15 mouse cellular contexts compared by ENCODE assay signal in the genomic region with DNA sequence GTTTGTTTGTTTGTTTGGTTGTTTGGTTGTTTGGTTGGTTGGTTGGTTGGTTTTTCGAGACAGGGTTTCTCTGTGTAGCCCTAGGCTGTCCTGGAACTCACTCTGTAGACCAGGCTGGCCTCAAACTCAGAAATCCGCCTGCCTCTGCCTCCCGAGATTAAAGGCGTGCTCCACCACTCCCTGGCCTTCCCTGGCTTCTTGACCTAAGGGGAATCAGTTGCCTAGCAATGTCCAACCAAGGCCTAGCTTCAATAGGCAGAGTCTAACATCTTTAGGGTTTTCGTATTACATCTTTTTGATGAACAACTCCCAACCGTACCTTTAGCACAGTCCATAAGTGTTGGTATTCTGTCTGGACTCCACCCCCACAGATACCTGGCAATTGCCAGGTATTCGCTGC. TPM values are rescaled to one million over a fixed set of nuclear protein-coding genes. Genes with fewer than 3 reads are reported as not detected.
DNase-seq lines count a peak whose midpoint lies in the region; ATAC-seq and TF ChIP-seq lines count a peak whose summit lies in the region.
"Not testable (repeated sequence)": the region's sequence is repeated elsewhere in the genome, so short reads cannot be mapped to it uniquely, and the experiment has no call there.
"Had no signal": no experiment of that assay in that cellular context is flagged by ENCODE, and none has a peak within 500 bp of the region (broad histone marks: within the 10 kb centered on the region; RNA-seq: fewer than 3 reads in every experiment).

No protein-coding gene starts in this region.

- H3K4me2 ChIP-seq in embryonic facial prominence, embryonic 11.5 days (ENCODE audit: low read depth, low read length) = peak overlapping the region; percentile 72; the same call in 1 of the 2 replicates
- peak overlapping the region; percentile 62 for H3K4me2 ChIP-seq in hindbrain, embryonic 13.5 days
- peak overlapping the region; percentile 68 for H3K4me2 ChIP-seq in kidney, embryonic 16.5 days (replicated peaks; ENCODE audit: low read depth, low read length)
- peak overlapping the region; percentile 81 for H3K4me2 ChIP-seq in liver, embryonic 15.5 days
- H3K4me2 ChIP-seq in midbrain, embryonic 15.5 days = peak overlapping the region; percentile 71
- peak overlapping the region; percentile 91 for H3K4me2 ChIP-seq in stomach, postnatal 0 days (replicated peaks; ENCODE audit: low read depth)

- peaks cover 15% of the 10 kb centered on the region for H3K4me1 ChIP-seq in E14TG2a.4 (replicated peaks; ENCODE audit: low read depth, low read length)
- not testable (repeated sequence) for H3K4me1 ChIP-seq in embryonic facial prominence, embryonic 11.5 days (ENCODE audit: control insufficient read depth, insufficient read depth, low read length); hindbrain, embryonic 13.5 days (replicated peaks); kidney, embryonic 16.5 days (ENCODE audit: insufficient read depth, low read length); midbrain, embryonic 15.5 days; stomach, postnatal 0 days (replicated peaks; ENCODE audit: control insufficient read depth, insufficient read depth)
- peaks cover 11% of the 10 kb centered on the region for H3K4me1 ChIP-seq in liver, embryonic 15.5 days (replicated peaks)

- ATAC-seq in embryonic facial prominence, embryonic 11.5 days (replicated peaks; ENCODE audit: insufficient number of reproducible peaks, low FRiP score, low TSS enrichment, low read depth) = peak; percentile 26; the same call in 1 of the 2 replicates
- peak; percentile 49 for ATAC-seq in hindbrain, embryonic 13.5 days (ENCODE audit: low FRiP score)
- ATAC-seq in kidney, embryonic 16.5 days (ENCODE audit: low FRiP score, low TSS enrichment); liver, embryonic 15.5 days (ENCODE audit: insufficient read depth); stomach, postnatal 0 days (ENCODE audit: low FRiP score, low TSS enrichment): not testable (repeated sequence)
- ATAC-seq in midbrain, embryonic 15.5 days (replicated peaks) = peak; percentile 27

- not testable (repeated sequence) for DNase-seq in embryonic facial prominence, embryonic 11.5 days (ENCODE audit: low spot score); gastrocnemius, adult 2 months; stomach, postnatal 0 days (ENCODE audit: low spot score)

- intact Hi-C loops in gastrocnemius, adult 2 months (cut with DNase I) = loop anchor here (2.0 to 5.0 kb wide), 2 partner anchors 106 to 131 kb away; no protein-coding TSS in a partner anchor

- not testable (repeated sequence) for H3K27me3 ChIP-seq in E14TG2a.4 (ENCODE audit: insufficient read depth, low read length); embryonic facial prominence, embryonic 11.5 days (ENCODE audit: control insufficient read depth, insufficient read depth, low read length); hindbrain, embryonic 13.5 days; kidney, embryonic 16.5 days (ENCODE audit: insufficient read depth, low read length); liver, embryonic 15.5 days; midbrain, embryonic 15.5 days (replicated peaks); stomach, postnatal 0 days (ENCODE audit: control insufficient read depth, insufficient read depth, low read length)

- not testable (repeated sequence) for H3K9me3 ChIP-seq in E14TG2a.4 (ENCODE audit: low read length); embryonic facial prominence, embryonic 11.5 days (replicated peaks; ENCODE audit: control insufficient read depth, low read length); hindbrain, embryonic 13.5 days; kidney, embryonic 16.5 days (ENCODE audit: low read length); liver, embryonic 15.5 days (replicated peaks); midbrain, embryonic 15.5 days; stomach, postnatal 0 days (ENCODE audit: control insufficient read depth, low read length)

- TF ChIP-seq CTCF in E14TG2a.4 (conservative IDR thresholded peaks at IDR 0.05; ENCODE audit: low read length); gastrocnemius, adult 2 months (IDR thresholded peaks at IDR 0.05); stomach, postnatal 0 days (IDR thresholded peaks at IDR 0.05; ENCODE audit: low read depth): not testable (repeated sequence)

- WGBS in embryonic facial prominence, embryonic 11.5 days = 81% methylated on average over 7 of the region's 7 CpGs
- WGBS in hindbrain, embryonic 13.5 days = 84% methylated on average over 7 of the region's 7 CpGs
- WGBS in kidney, embryonic 16.5 days = 84% methylated on average over 7 of the region's 7 CpGs
- 71% methylated on average over 7 of the region's 7 CpGs for WGBS in liver, embryonic 15.5 days (ENCODE audit: insufficient replicate concordance)
- 86% methylated on average over 7 of the region's 7 CpGs for WGBS in midbrain, embryonic 15.5 days
- 83% methylated on average over 7 of the region's 7 CpGs for WGBS in stomach, postnatal 0 days

- H3K4me3 ChIP-seq in E14TG2a.4 (replicated peaks; ENCODE audit: low read length) = peak overlapping the region; percentile 98
- not testable (repeated sequence) for H3K4me3 ChIP-seq in embryonic facial prominence, embryonic 11.5 days (ENCODE audit: low read depth, low read length)
- H3K4me3 ChIP-seq in gastrocnemius, adult 2 months = peak overlapping the region; percentile 86
- H3K4me3 ChIP-seq in hindbrain, embryonic 13.5 days = peak overlapping the region; percentile 92
- peak overlapping the region; percentile 74 for H3K4me3 ChIP-seq in kidney, embryonic 16.5 days (ENCODE audit: low read length)
- peak overlapping the region; percentile 84 for H3K4me3 ChIP-seq in liver, embryonic 15.5 days (replicated peaks)
- H3K4me3 ChIP-seq in midbrain, embryonic 15.5 days = peak overlapping the region; percentile 97
- peak overlapping the region; percentile 78; the same call in 1 of the 2 replicates for H3K4me3 ChIP-seq in stomach, postnatal 0 days (ENCODE audit: low read depth, low read length)

- peaks cover 27% of the 10 kb centered on the region for H3K36me3 ChIP-seq in E14TG2a.4 (ENCODE audit: insufficient read depth, low read length)
- H3K36me3 ChIP-seq in embryonic facial prominence, embryonic 11.5 days (replicated peaks; ENCODE audit: control insufficient read depth, insufficient read depth, low read depth, low read length); midbrain, embryonic 15.5 days (replicated peaks); stomach, postnatal 0 days (ENCODE audit: control insufficient read depth, insufficient read depth, low read length): not testable (repeated sequence)
- peaks cover 20% of the 10 kb centered on the region for H3K36me3 ChIP-seq in hindbrain, embryonic 13.5 days
- peaks cover 14% of the 10 kb centered on the region for H3K36me3 ChIP-seq in kidney, embryonic 16.5 days (ENCODE audit: insufficient read depth, low read length)
- H3K36me3 ChIP-seq in liver, embryonic 15.5 days (replicated peaks) = peaks cover 19% of the 10 kb centered on the region

- not testable (repeated sequence) for TF ChIP-seq EP300 in stomach, postnatal 0 days (optimal IDR thresholded peaks at IDR 0.05)

- H3K9ac ChIP-seq in embryonic facial prominence, embryonic 11.5 days (replicated peaks; ENCODE audit: low read length); kidney, embryonic 16.5 days (replicated peaks; ENCODE audit: low read length); liver, embryonic 15.5 days; midbrain, embryonic 15.5 days; stomach, postnatal 0 days (ENCODE audit: low read length): not testable (repeated sequence)
- H3K9ac ChIP-seq in hindbrain, embryonic 13.5 days = peak overlapping the region; percentile 87; the same call in 1 of the 2 replicates

- not testable (repeated sequence) for H3K27ac ChIP-seq in embryonic facial prominence, embryonic 11.5 days (replicated peaks; ENCODE audit: low read depth, low read length); hindbrain, embryonic 13.5 days; kidney, embryonic 16.5 days (ENCODE audit: low read length); liver, embryonic 15.5 days (replicated peaks); midbrain, embryonic 15.5 days; stomach, postnatal 0 days (replicated peaks)
- H3K27ac ChIP-seq in gastrocnemius, adult 2 months = peak overlapping the region; percentile 99; the same call in 1 of the 2 replicates

RNA-seq across cellular contexts. Expression of gene Ltv1, which starts 0.5 kb away (rescaled TPM):
- 83.2 and 85.0 TPM in 2 replicates for polyA plus RNA-seq in embryonic facial prominence, embryonic 11.5 days (2014; fragmentation: Nextera tagmentation; extraction: Ambion mirVana)
- 10 to 100 TPM; 27.3 to 31.0 TPM for total RNA-seq in gastrocnemius, adult 2 months (2021)
- 36.5 and 40.8 TPM in 2 replicates for polyA plus RNA-seq in hindbrain, embryonic 13.5 days (2015; fragmentation: Nextera tagmentation; extraction: Ambion mirVana)
- polyA plus RNA-seq in kidney, embryonic 16.5 days (2015; fragmentation: Nextera tagmentation; extraction: Ambion mirVana) = 56.9 and 63.2 TPM in 2 replicates
- polyA plus RNA-seq in liver, embryonic 15.5 days (2015; fragmentation: Nextera tagmentation; extraction: Ambion mirVana) = 23.0 and 27.1 TPM in 2 replicates
- polyA plus RNA-seq in midbrain, embryonic 15.5 days (2015; fragmentation: Nextera tagmentation; extraction: Ambion mirVana) = 30.9 and 33.7 TPM in 2 replicates
- 58.2 and 63.1 TPM in 2 replicates for polyA plus RNA-seq in stomach, postnatal 0 days (2015; fragmentation: Nextera tagmentation; extraction: Ambion mirVana)

RNA-seq across cellular contexts. Expression of gene Zc2hc1b, which starts 15.7 kb away (rescaled TPM):
- polyA plus RNA-seq in embryonic facial prominence, embryonic 11.5 days (2014; fragmentation: Nextera tagmentation; extraction: Ambion mirVana) = not detected in 2 replicates
- not detected for total RNA-seq in gastrocnemius, adult 2 months (2021)
- not detected in 2 replicates for polyA plus RNA-seq in hindbrain, embryonic 13.5 days (2015; fragmentation: Nextera tagmentation; extraction: Ambion mirVana)
- polyA plus RNA-seq in kidney, embryonic 16.5 days (2015; fragmentation: Nextera tagmentation; extraction: Ambion mirVana) = not detected in 2 replicates
- polyA plus RNA-seq in liver, embryonic 15.5 days (2015; fragmentation: Nextera tagmentation; extraction: Ambion mirVana) = not detected in 2 replicates
- not detected in 2 replicates for polyA plus RNA-seq in midbrain, embryonic 15.5 days (2015; fragmentation: Nextera tagmentation; extraction: Ambion mirVana)
- polyA plus RNA-seq in stomach, postnatal 0 days (2015; fragmentation: Nextera tagmentation; extraction: Ambion mirVana) = not detected in 2 replicates
- total RNA-seq: adrenal gland, postnatal 14 days; gastrocnemius, postnatal 10 days; heart, postnatal 4 days; layer of hippocampus, adult 18-20 months; left cerebral cortex, postnatal 25 days; megakaryocyte, adult 5-6 weeks had no signal
- polyA plus RNA-seq: small intestine, adult 2 months had no signal
